12 mouse cellular contexts compared by ENCODE assay signal in the genomic region with DNA sequence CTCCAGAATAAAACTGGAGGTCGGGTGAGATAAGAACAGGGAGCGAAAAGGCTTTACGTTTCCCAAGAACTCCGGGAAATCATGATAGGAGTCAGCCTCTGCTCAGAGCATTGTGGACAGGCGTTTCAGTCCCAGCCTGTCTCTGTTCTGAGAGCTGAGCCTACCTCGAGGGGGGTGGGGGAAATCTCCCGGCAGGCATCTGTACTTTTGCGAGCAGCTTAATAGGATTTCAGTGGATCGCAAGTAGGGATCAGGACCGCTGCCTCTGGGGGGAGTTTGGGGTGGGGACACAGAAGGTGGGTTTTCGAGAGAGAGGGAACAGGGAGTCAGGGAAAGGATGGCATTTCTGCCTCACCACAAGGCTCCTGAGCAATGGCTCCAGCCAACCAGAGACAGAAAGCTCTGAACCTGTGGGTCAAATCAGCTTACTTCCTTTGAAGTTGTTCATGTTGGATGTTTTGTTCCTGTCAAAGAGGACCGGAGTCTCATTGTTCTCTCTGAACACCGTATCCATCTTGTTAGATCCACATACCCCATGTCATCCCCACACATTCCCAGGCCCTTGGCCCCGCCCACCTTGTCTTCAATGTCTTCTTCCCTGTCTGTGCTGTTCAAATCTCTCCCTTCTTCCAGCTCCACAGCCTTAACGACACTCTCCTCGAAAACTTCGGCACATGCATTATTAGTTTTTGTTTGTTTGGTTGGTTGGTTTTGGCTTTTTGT.
DNase-seq lines count a peak whose midpoint lies in the region; ATAC-seq lines count a peak whose summit lies in the region.
"Had no signal": no experiment of that assay in that cellular context is flagged by ENCODE, and none has a peak within 500 bp of the region (broad histone marks: within the 10 kb centered on the region; RNA-seq: fewer than 3 reads in every experiment).

No protein-coding gene starts in this region.

- H3K9me3 ChIP-seq in heart, embryonic 10.5 days = no peaks in the 10 kb centered on the region
- H3K9me3 ChIP-seq in hindbrain, embryonic 14.5 days (ENCODE audit: control insufficient read depth, low read length) = no peaks in the 10 kb centered on the region
- no peaks in the 10 kb centered on the region for H3K9me3 ChIP-seq in neural tube, embryonic 11.5 days (ENCODE audit: control insufficient read depth, low read length)
- H3K9me3 ChIP-seq: liver, embryonic 12.5 days had no signal

- 0 out of 2 replicates have a peak overlapping the region, but pooled peaks have one; percentile 24 for H3K9ac ChIP-seq in hindbrain, embryonic 14.5 days
- H3K9ac ChIP-seq in neural tube, embryonic 11.5 days (ENCODE audit: low read length) = no peak overlapping the region
- H3K9ac ChIP-seq: liver, embryonic 12.5 days had no signal

- no peaks in the 10 kb centered on the region for H3K36me3 ChIP-seq in heart, embryonic 10.5 days
- H3K36me3 ChIP-seq in hindbrain, embryonic 14.5 days (replicated peaks; ENCODE audit: control insufficient read depth, insufficient read depth) = no peaks in the 10 kb centered on the region
- no peaks in the 10 kb centered on the region for H3K36me3 ChIP-seq in neural tube, embryonic 11.5 days (ENCODE audit: control insufficient read depth, insufficient read depth, low read length)
- H3K36me3 ChIP-seq: liver, embryonic 12.5 days had no signal

- H3K27ac ChIP-seq in heart, embryonic 10.5 days = no peak overlapping the region
- no peak overlapping the region for H3K27ac ChIP-seq in hindbrain, embryonic 14.5 days
- H3K27ac ChIP-seq in neural tube, embryonic 11.5 days (ENCODE audit: low read depth, low read length) = no peak overlapping the region
- H3K27ac ChIP-seq: gastrocnemius, adult 2 months; liver, embryonic 12.5 days had no signal

- H3K27me3 ChIP-seq in heart, embryonic 10.5 days (ENCODE audit: insufficient read depth, poor library complexity, severe bottlenecking) = peaks cover 30% of the 10 kb centered on the region
- H3K27me3 ChIP-seq in hindbrain, embryonic 14.5 days (ENCODE audit: control insufficient read depth, insufficient read depth, low read length) = no peaks in the 10 kb centered on the region
- H3K27me3 ChIP-seq in neural tube, embryonic 11.5 days (ENCODE audit: control insufficient read depth, insufficient read depth, low read length) = no peaks in the 10 kb centered on the region

- 16% methylated on average over 17 of the region's 17 CpGs for WGBS in heart, embryonic 10.5 days
- WGBS in hindbrain, embryonic 14.5 days = 15% methylated on average over 17 of the region's 17 CpGs
- 27% methylated on average over 17 of the region's 17 CpGs for WGBS in neural tube, embryonic 11.5 days

- ATAC-seq in hindbrain, embryonic 14.5 days (ENCODE audit: low FRiP score) = no peak
- no peak for ATAC-seq in neural tube, embryonic 11.5 days (ENCODE audit: insufficient read depth, low FRiP score, low TSS enrichment)
- ATAC-seq: liver, embryonic 12.5 days had no signal

- peak overlapping the region; percentile 40 for H3K4me3 ChIP-seq in heart, embryonic 10.5 days
- no peak overlapping the region for H3K4me3 ChIP-seq in hindbrain, embryonic 14.5 days (replicated peaks; ENCODE audit: low read length)
- H3K4me3 ChIP-seq in neural tube, embryonic 11.5 days (ENCODE audit: low read depth, low read length) = no peak overlapping the region
- H3K4me3 ChIP-seq: gastrocnemius, adult 2 months; liver, embryonic 12.5 days had no signal

- peak overlapping the region; percentile 30 for H3K4me2 ChIP-seq in hindbrain, embryonic 14.5 days (replicated peaks)
- H3K4me2 ChIP-seq in neural tube, embryonic 11.5 days (ENCODE audit: low read depth) = no peak overlapping the region
- H3K4me2 ChIP-seq: liver, embryonic 12.5 days had no signal

- intact Hi-C loops in heart, postnatal 10 days (cut with DNase I) = no loop called here

- DNase-seq in heart, embryonic 10.5 days (ENCODE audit: low spot score) = no peak
- no peak for DNase-seq in heart, postnatal 10 days
- peak; percentile 57 for DNase-seq in embryo, embryonic 10.5 days (ENCODE audit: low spot score)
- DNase-seq in hindbrain, embryonic 14.5 days (ENCODE audit: low spot score) = no peak
- DNase-seq in neural tube, embryonic 11.5 days (ENCODE audit: low spot score) = peak; percentile 27
- DNase-seq in spleen, postnatal 14 days (ENCODE audit: low spot score in 2 of 2) = no peak
- no peak for DNase-seq in frontal cortex, postnatal 25 days (ENCODE audit: low spot score in 2 of 2)
- no peak for DNase-seq in right cerebral cortex, adult 2 months (ENCODE audit: low spot score in 2 of 2)
- DNase-seq: gastrocnemius, adult 2 months; heart, postnatal 36 days; kidney, adult 9 months had no signal

- H3K4me1 ChIP-seq in heart, embryonic 10.5 days = peaks cover 29% of the 10 kb centered on the region
- H3K4me1 ChIP-seq in hindbrain, embryonic 14.5 days (replicated peaks; ENCODE audit: control insufficient read depth, insufficient read depth, low read length) = peaks cover 6% of the 10 kb centered on the region; the same call in 1 of the 2 replicates
- no peaks in the 10 kb centered on the region for H3K4me1 ChIP-seq in neural tube, embryonic 11.5 days (ENCODE audit: control insufficient read depth, insufficient read depth, low read length)
- H3K4me1 ChIP-seq: liver, embryonic 12.5 days had no signal

Comparison
In these comparisons a context has a peak if more than half of its experiments do, and no peak if none do; other contexts are left out.
1. DNase-seq: peak in embryo, embryonic 10.5 days (single experiment) and neural tube, embryonic 11.5 days (single experiment); none in heart, embryonic 10.5 days (single experiment), heart, postnatal 10 days (0 of 2), hindbrain, embryonic 14.5 days (single experiment), spleen, postnatal 14 days (0 of 2), frontal cortex, postnatal 25 days (0 of 2) and right cerebral cortex, adult 2 months (0 of 2).